Mouse (Mus musculus) urinary bladder, adult 2 months (tissue): Measurements from ENCODE around the gene Rasa4. TPM values are rescaled to one million over a fixed set of nuclear protein-coding genes. Genes with fewer than 3 reads are reported as not detected.

ENCODE experiments used
- polyA plus RNA-seq: library from polyadenylated mRNA; depleted of rRNA; stranded (reverse); fragments of >200 nt; gene quantifications from 2 replicates; pipeline ENCODE4 v1.2.3, GENCODE M21; 2012; rRNA removed

Gene Rasa4
- polyA plus RNA-seq, 1 experiment: 10.6 TPM

Other genes with a start within 250 kb of the Rasa4 start
- gene Hspb1, start 196.0 kb upstream of the Rasa4 start, polyA plus RNA-seq: 816 and 846 TPM in 2 replicates
- 54.0 and 76.6 TPM in 2 replicates for gene Ywhag, start 149.3 kb upstream of the Rasa4 start, polyA plus RNA-seq
- 3.4 and 4.2 TPM in 2 replicates for gene Ssc4d, start 109.4 kb upstream of the Rasa4 start, polyA plus RNA-seq
- not detected in 2 replicates for gene Zp3, start 103.8 kb upstream of the Rasa4 start, polyA plus RNA-seq
- gene Dtx2, start 89.1 kb upstream of the Rasa4 start, polyA plus RNA-seq: 16.8 and 17.3 TPM in 2 replicates
- 113 and 152 TPM in 2 replicates for gene Upk3b, start 45.4 kb upstream of the Rasa4 start, polyA plus RNA-seq
- gene Upk3bl, start 29.4 kb upstream of the Rasa4 start, polyA plus RNA-seq: 4.5 and 6.1 TPM in 2 replicates
- 104 and 141 TPM in 2 replicates for gene Polr2j, start 32.7 kb downstream of the Rasa4 start, polyA plus RNA-seq
- gene Lrwd1, start 52.2 kb downstream of the Rasa4 start, polyA plus RNA-seq: 20.5 and 22.6 TPM in 2 replicates
- 11.2 and 11.3 TPM in 2 replicates for gene Alkbh4, start 52.2 kb downstream of the Rasa4 start, polyA plus RNA-seq
- 9.8 and 10.8 TPM in 2 replicates for gene Orai2, start 86.8 kb downstream of the Rasa4 start, polyA plus RNA-seq
- gene Prkrip1, start 115.0 kb downstream of the Rasa4 start, polyA plus RNA-seq: 20.8 and 23.3 TPM in 2 replicates
- gene Sh2b2, start 162.6 kb downstream of the Rasa4 start, polyA plus RNA-seq: 1.8 and 2.2 TPM in 2 replicates